Mouse (Mus musculus): Measurements from ENCODE around the gene Dctpp1. TPM values are rescaled to one million over a fixed set of nuclear protein-coding genes. Genes with fewer than 3 reads are reported as not detected.
A peak's percentile ranks its signal among the peaks of the same experiment; 100 is the strongest.

Dctpp1 gene
- polyA plus RNA-seq, 1 experiment from 2014 or later = 162 TPM

DNA sequence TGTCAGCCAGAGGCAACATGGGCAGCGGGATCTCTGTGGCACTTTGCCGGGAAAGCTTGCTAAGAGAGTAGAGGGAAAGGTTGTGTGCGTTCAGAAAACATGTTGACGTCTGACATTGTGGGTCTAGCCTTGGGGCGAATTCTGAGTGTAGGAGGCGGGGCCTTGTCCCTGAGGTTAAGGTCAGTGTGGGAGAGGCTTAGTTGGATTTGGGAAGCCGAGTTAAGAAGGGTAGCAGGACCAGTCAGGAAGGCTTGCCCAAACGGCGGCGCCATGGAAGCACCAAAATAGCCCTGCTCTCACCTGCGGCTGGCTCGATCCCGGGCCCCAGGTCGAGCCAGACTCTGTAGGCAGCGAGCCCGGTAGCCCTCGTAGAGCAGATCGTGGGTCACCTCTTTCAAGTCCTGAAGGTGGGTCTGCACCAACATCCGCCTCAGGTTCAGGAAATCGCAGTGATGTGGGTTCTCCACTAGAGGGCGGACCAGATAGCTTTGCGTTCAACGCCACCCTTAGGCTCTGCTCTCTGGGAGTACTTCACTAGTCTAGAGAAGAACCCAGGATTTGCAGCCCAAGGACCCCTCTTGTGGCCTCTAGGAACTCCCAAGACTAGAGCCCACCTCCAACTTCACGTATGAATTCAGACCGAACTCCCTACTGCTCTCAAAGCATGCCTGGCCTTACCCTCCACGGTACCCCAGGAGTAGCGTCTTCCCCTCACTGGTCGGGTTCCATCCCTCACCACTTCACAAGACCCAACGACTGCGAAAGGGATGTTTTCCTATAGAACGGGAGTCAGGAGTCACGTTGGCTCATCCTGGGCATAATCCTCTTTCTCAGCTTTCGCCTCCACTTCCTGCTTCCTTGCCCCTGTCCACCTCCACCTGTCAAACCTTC, 45.3 kb downstream of the Dctpp1 start:
- H3K4me1 ChIP-seq (replicated peaks) = peaks cover 50% of the 10 kb centered on the region
- H3K36me3 ChIP-seq = no peaks in the 10 kb centered on the region
- ATAC-seq (ENCODE audit: insufficient number of reproducible peaks, low FRiP score) = peak; percentile 23; the same call in 1 of the 2 replicates
- peak overlapping the region; percentile 67 for H3K9ac ChIP-seq
- H3K9me3 ChIP-seq (replicated peaks) = no peaks in the 10 kb centered on the region
- H3K4me3 ChIP-seq = peak overlapping the region; percentile 44
- WGBS = 20% methylated on average over 33 of the region's 33 CpGs
- peak overlapping the region; percentile 71 for H3K4me2 ChIP-seq
- H3K27me3 ChIP-seq (replicated peaks) = no peaks in the 10 kb centered on the region
- no peak overlapping the region for H3K27ac ChIP-seq (ENCODE audit: poor library complexity, severe bottlenecking)

GRCm38 (mm10) chr7:127214521-127214920, 46.0 kb downstream of the Dctpp1 start:
- Histone ChIP-seq H3K4me1 (replicated peaks) (peaks cover 51% of the 10 kb centered on the region), H3K27ac (ENCODE audit: poor library complexity, severe bottlenecking) (no peak overlapping the region), H3K4me2 (peak overlapping the region; percentile 71), H3K9me3 (replicated peaks) (no peaks in the 10 kb centered on the region), H3K36me3 (no peaks in the 10 kb centered on the region), H3K9ac (peak overlapping the region; percentile 67), H3K27me3 (replicated peaks) (no peaks in the 10 kb centered on the region), H3K4me3 (peak overlapping the region; percentile 44)
- no peak for ATAC-seq (ENCODE audit: insufficient number of reproducible peaks, low FRiP score)
- 22% methylated on average over 21 of the region's 21 CpGs for WGBS

- no peak overlapping the region for H3K27ac ChIP-seq (ENCODE audit: poor library complexity, severe bottlenecking)
- no peaks in the 10 kb centered on the region for H3K36me3 ChIP-seq
- peaks cover 54% of the 10 kb centered on the region for H3K4me1 ChIP-seq (replicated peaks)
- ATAC-seq (ENCODE audit: insufficient number of reproducible peaks, low FRiP score) = no peak
- H3K4me3 ChIP-seq = no peak overlapping the region
- H3K9me3 ChIP-seq (replicated peaks) = no peaks in the 10 kb centered on the region
- peak overlapping the region; percentile 71 for H3K4me2 ChIP-seq
- no peak overlapping the region for H3K9ac ChIP-seq
- 55% methylated on average over 12 of the region's 12 CpGs for WGBS
- H3K27me3 ChIP-seq (replicated peaks) = no peaks in the 10 kb centered on the region
These were observed 46.6 kb downstream of the Dctpp1 start for GRCm38 (mm10) chr7:127213930-127214329.

GRCm38 (mm10) chr7:127213485-127213884, 47.0 kb downstream of the Dctpp1 start:
- no peaks in the 10 kb centered on the region for H3K36me3 ChIP-seq
- no peak overlapping the region for H3K4me2 ChIP-seq
- 40% methylated on average over 7 of the region's 7 CpGs for WGBS
- no peaks in the 10 kb centered on the region for H3K27me3 ChIP-seq (replicated peaks)
- ATAC-seq (ENCODE audit: insufficient number of reproducible peaks, low FRiP score) = no peak
- H3K9me3 ChIP-seq (replicated peaks) = no peaks in the 10 kb centered on the region
- no peak overlapping the region for H3K9ac ChIP-seq
- H3K4me3 ChIP-seq = no peak overlapping the region
- peaks cover 52% of the 10 kb centered on the region for H3K4me1 ChIP-seq (replicated peaks)
- H3K27ac ChIP-seq (ENCODE audit: poor library complexity, severe bottlenecking) = no peak overlapping the region

GRCm38 (mm10) chr7:127212432-127213250, 47.9 kb downstream of the Dctpp1 start:
- Histone ChIP-seq H3K4me2 (no peak overlapping the region), H3K36me3 (no peaks in the 10 kb centered on the region), H3K9me3 (replicated peaks) (no peaks in the 10 kb centered on the region), H3K9ac (no peak overlapping the region), H3K27me3 (replicated peaks) (no peaks in the 10 kb centered on the region), H3K27ac (ENCODE audit: poor library complexity, severe bottlenecking) (no peak overlapping the region), H3K4me1 (replicated peaks) (peaks cover 44% of the 10 kb centered on the region), H3K4me3 (no peak overlapping the region)
- 87% methylated on average over 12 of the region's 12 CpGs for WGBS
- no peak for ATAC-seq (ENCODE audit: insufficient number of reproducible peaks, low FRiP score)

- Histone ChIP-seq H3K4me3 (no peak overlapping the region), H3K4me2 (no peak overlapping the region; the same call in 1 of the 2 replicates), H3K36me3 (no peaks in the 10 kb centered on the region), H3K27ac (ENCODE audit: poor library complexity, severe bottlenecking) (peak overlapping the region; percentile 4; the same call in 1 of the 2 replicates), H3K9ac (0 out of 2 replicates have a peak overlapping the region, but pooled peaks have one; percentile 8), H3K9me3 (replicated peaks) (no peaks in the 10 kb centered on the region), H3K27me3 (replicated peaks) (no peaks in the 10 kb centered on the region), H3K4me1 (replicated peaks) (peaks cover 40% of the 10 kb centered on the region)
- no peak for ATAC-seq (ENCODE audit: insufficient number of reproducible peaks, low FRiP score)
- WGBS = 57% methylated on average over 5 of the region's 5 CpGs
These were observed 49.3 kb downstream of the Dctpp1 start for GRCm38 (mm10) chr7:127211014-127211745.

GRCm38 (mm10) chr7:127210266-127210665, 50.2 kb downstream of the Dctpp1 start:
- Histone ChIP-seq H3K4me1 (replicated peaks) (peaks cover 43% of the 10 kb centered on the region), H3K4me3 (no peak overlapping the region), H3K36me3 (peaks cover 2% of the 10 kb centered on the region), H3K9me3 (replicated peaks) (no peaks in the 10 kb centered on the region), H3K9ac (no peak overlapping the region), H3K4me2 (no peak overlapping the region), H3K27me3 (replicated peaks) (no peaks in the 10 kb centered on the region), H3K27ac (ENCODE audit: poor library complexity, severe bottlenecking) (no peak overlapping the region)
- WGBS = 84% methylated on average over 4 of the region's 4 CpGs
- no peak for ATAC-seq (ENCODE audit: insufficient number of reproducible peaks, low FRiP score)

DNA sequence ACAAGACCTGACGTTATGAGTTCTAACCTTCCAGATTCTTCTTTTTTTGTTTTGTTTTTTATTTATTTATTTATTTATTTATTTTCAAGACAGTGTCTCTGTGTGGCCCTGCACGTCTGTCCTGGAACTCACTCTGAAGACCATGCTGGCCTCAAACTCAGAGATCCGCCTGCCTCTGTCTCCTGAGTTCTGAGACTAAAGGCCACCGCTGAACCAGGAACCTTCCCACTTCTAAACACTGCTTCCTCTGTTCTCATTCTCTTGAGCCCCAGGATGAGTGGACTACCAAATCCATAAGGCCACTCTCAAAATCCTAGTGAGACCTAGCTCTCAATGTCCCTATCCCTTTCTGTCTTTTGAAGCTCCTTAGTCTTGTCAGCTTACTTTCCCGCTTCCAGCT, 50.7 kb downstream of the Dctpp1 start:
- no peaks in the 10 kb centered on the region for H3K27me3 ChIP-seq (replicated peaks)
- no peak overlapping the region for H3K9ac ChIP-seq
- ATAC-seq (ENCODE audit: insufficient number of reproducible peaks, low FRiP score) = no peak
- no peak overlapping the region for H3K4me3 ChIP-seq
- peaks cover 42% of the 10 kb centered on the region for H3K4me1 ChIP-seq (replicated peaks)
- no peaks in the 10 kb centered on the region for H3K9me3 ChIP-seq (replicated peaks)
- whole genome bisulfite sequencing = 77% methylated on average over 5 of the region's 5 CpGs
- peak overlapping the region; percentile 99; the same call in 1 of the 2 replicates for H3K4me2 ChIP-seq
- H3K36me3 ChIP-seq = peaks cover 6% of the 10 kb centered on the region
- no peak overlapping the region for H3K27ac ChIP-seq (ENCODE audit: poor library complexity, severe bottlenecking)

DNA sequence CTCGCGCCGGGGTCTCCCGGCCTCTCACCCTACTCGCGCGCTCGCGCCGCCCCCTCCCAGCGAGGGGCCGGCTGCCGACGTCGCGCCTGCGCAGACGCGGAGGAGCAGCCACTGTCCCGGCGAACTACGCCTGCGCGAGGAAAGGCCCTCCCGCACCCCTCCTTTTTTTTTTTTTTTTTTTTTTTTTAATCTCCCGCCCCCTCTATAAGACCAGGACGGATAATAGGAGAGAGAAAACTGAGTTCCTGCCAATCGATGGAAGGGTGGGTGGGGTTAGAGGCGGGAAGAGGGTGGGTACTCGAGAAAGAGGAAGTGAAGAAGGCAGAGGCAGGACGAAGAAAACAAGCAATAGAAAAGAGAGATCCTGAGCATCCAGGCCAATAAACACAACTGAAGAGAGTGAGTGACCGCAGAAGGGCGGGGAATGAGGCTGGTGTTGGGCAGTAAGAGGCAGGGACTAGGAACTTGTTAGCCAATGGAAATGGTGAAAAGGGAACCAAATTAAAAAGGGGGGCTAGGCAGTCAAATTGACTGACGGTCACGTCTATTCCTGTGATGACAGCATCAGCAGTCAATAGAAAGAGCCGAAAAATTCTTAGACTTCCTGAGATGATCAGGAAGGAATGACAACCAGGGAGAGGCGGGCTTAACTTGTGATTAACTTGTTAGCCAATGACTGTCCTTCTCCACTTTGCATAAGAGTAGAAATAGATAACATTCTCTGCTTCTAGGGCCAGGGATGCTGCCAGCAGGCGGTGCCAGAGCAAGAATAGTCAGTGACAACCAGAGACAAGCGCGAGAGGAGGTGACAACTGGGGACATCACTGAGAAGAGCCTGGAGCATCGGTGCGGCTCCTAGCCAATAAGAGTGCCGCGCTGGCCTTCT, 51.7 kb downstream of the Dctpp1 start, which contains the start of gene Mylpf:
Gene Mylpf, plus strand, starts transcription at position 338 of the 886 bp plus-strand sequence.
- no peaks in the 10 kb centered on the region for H3K9me3 ChIP-seq (replicated peaks)
- WGBS = under 1% methylated on average over 43 of the region's 44 CpGs
- H3K36me3 ChIP-seq = peaks cover 11% of the 10 kb centered on the region
- H3K9ac ChIP-seq = peak within 1 kb of the TSS; percentile 99
- peak; percentile 92 for ATAC-seq (ENCODE audit: insufficient number of reproducible peaks, low FRiP score)
- H3K4me1 ChIP-seq (replicated peaks) = peaks cover 38% of the 10 kb centered on the region
- H3K27ac ChIP-seq (ENCODE audit: poor library complexity, severe bottlenecking) = peak within 1 kb of the TSS; percentile 92
- H3K4me2 ChIP-seq = peak within 1 kb of the TSS; percentile 99
- H3K27me3 ChIP-seq (replicated peaks) = no peaks in the 10 kb centered on the region
- peak within 1 kb of the TSS; percentile 98 for H3K4me3 ChIP-seq

DNA sequence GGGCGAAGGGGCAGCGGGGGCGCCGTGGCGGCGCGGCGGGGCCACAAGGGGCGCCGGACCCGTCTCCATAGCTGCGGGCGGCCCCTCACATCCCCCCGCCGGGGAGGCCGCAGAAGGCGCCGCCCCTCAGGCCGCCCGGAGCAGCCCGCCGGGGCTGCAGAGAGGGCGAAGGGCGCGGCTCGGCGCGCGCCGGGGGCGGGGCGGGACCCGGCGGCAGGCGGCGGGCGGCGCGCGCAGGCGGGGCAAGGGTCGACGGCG, 52.3 kb downstream of the Dctpp1 start, which contains the start of gene Tbc1d10b:
Gene Tbc1d10b, minus strand, starts transcription at position 174 of the 258 bp plus-strand sequence.
- peaks cover 17% of the 10 kb centered on the region for H3K36me3 ChIP-seq
- H3K9me3 ChIP-seq (replicated peaks) = no peaks in the 10 kb centered on the region
- H3K4me1 ChIP-seq (replicated peaks) = peaks cover 38% of the 10 kb centered on the region
- WGBS = under 1% methylated on average over 28 of the region's 44 CpGs
- H3K9ac ChIP-seq = peak within 1 kb of the TSS; percentile 99
- H3K27ac ChIP-seq (ENCODE audit: poor library complexity, severe bottlenecking) = peak within 1 kb of the TSS; percentile 92
- no peaks in the 10 kb centered on the region for H3K27me3 ChIP-seq (replicated peaks)
- ATAC-seq (ENCODE audit: insufficient number of reproducible peaks, low FRiP score) = peak; percentile 68
- peak within 1 kb of the TSS; percentile 99 for H3K4me2 ChIP-seq
- peak within 1 kb of the TSS; percentile 98 for H3K4me3 ChIP-seq
